Mouse (Mus musculus): ENCODE results near the gene Inka2. TPM values are rescaled to one million over a fixed set of nuclear protein-coding genes. Genes with fewer than 3 reads are reported as not detected.

Inka2 gene
- 1.7 TPM for polyA plus RNA-seq (2014; fragmentation: Illumina TruSeq; extraction: RNeasy Lipid Tissue Mini Kit (QIAGEN cat#74804))

GRCm38 (mm10) chr3:105704031-105705008, at the start of gene Inka2:
Gene Inka2, plus strand, starts transcription at chr3:105704599.

GRCm38 (mm10) chr3:105687324-105688060, 16.9 kb upstream of the Inka2 start, which contains the start of gene Ddx20:
Gene Ddx20, minus strand, starts transcription at chr3:105687574.

Other genes with a start within 250 kb of the Inka2 start
- gene Ddx20, start 17.0 kb upstream of the Inka2 start, polyA plus RNA-seq (2014; fragmentation: Illumina TruSeq; extraction: RNeasy Lipid Tissue Mini Kit (QIAGEN cat#74804)) = 46.2 TPM
- gene Rap1a, start 96.7 kb downstream of the Inka2 start, polyA plus RNA-seq (2014; fragmentation: Illumina TruSeq; extraction: RNeasy Lipid Tissue Mini Kit (QIAGEN cat#74804)) = 557 TPM
- not detected for gene Adora3, start 166.3 kb downstream of the Inka2 start, polyA plus RNA-seq (2014; fragmentation: Illumina TruSeq; extraction: RNeasy Lipid Tissue Mini Kit (QIAGEN cat#74804))
- gene Tmigd3, start 166.3 kb downstream of the Inka2 start, polyA plus RNA-seq (2014; fragmentation: Illumina TruSeq; extraction: RNeasy Lipid Tissue Mini Kit (QIAGEN cat#74804)) = not detected
- gene I830077J02Rik, start 228.1 kb downstream of the Inka2 start, polyA plus RNA-seq (2014; fragmentation: Illumina TruSeq; extraction: RNeasy Lipid Tissue Mini Kit (QIAGEN cat#74804)) = 1.3 TPM